Mouse (Mus musculus): ENCODE results near the gene Cox5a. TPM values are rescaled to one million over a fixed set of nuclear protein-coding genes. Genes with fewer than 3 reads are reported as not detected.

The Cox5a gene
- polyA plus RNA-seq, 1 experiment = 135 TPM

GRCm38 (mm10) chr9:57568500-57568899, 47.4 kb downstream of the Cox5a start:
- no peak overlapping the region for H3K4me3 ChIP-seq (ENCODE audit: extremely low read depth, insufficient read depth, insufficient read length)
- no peak for TF ChIP-seq POLR2A (IDR thresholded peaks at IDR 0.05; ENCODE audit: low read depth, low read length)
- TF ChIP-seq CTCF (IDR thresholded peaks at IDR 0.05; ENCODE audit: extremely low read depth, insufficient read depth, insufficient read length, insufficient replicate concordance) = no peak
- DNase-seq (ENCODE audit: low read depth in 1 of 2, low spot score in 2 of 2) = no peak
- H3K27ac ChIP-seq (ENCODE audit: insufficient read depth, low read length) = no peak overlapping the region
- H3K4me1 ChIP-seq (ENCODE audit: control insufficient read depth, insufficient read depth, insufficient read length) = peaks cover 5% of the 10 kb centered on the region; the same call in 1 of the 2 replicates
- H3K36me3 ChIP-seq (ENCODE audit: control insufficient read depth, insufficient read depth, low read length) = peaks cover 6% of the 10 kb centered on the region
- no peaks in the 10 kb centered on the region for H3K27me3 ChIP-seq (ENCODE audit: control insufficient read depth, insufficient read depth, low read length)
- 97% methylated on average over 6 of the region's 6 CpGs for WGBS

GRCm38 (mm10) chr9:57574397-57574796, 53.3 kb downstream of the Cox5a start:
- no peak for DNase-seq (ENCODE audit: low read depth in 1 of 2, low spot score in 2 of 2)
- Histone ChIP-seq H3K36me3 (ENCODE audit: control insufficient read depth, insufficient read depth, low read length) (peaks cover 19% of the 10 kb centered on the region), H3K27me3 (ENCODE audit: control insufficient read depth, insufficient read depth, low read length) (no peaks in the 10 kb centered on the region), H3K27ac (ENCODE audit: insufficient read depth, low read length) (no peak overlapping the region), H3K4me3 (ENCODE audit: extremely low read depth, insufficient read depth, insufficient read length) (no peak overlapping the region), H3K4me1 (ENCODE audit: control insufficient read depth, insufficient read depth, insufficient read length) (no peaks in the 10 kb centered on the region)
- TF ChIP-seq CTCF (IDR thresholded peaks at IDR 0.05; ENCODE audit: extremely low read depth, insufficient read depth, insufficient read length, insufficient replicate concordance) (no peak), POLR2A (IDR thresholded peaks at IDR 0.05; ENCODE audit: low read depth, low read length) (no peak)

- Histone ChIP-seq H3K36me3 (ENCODE audit: control insufficient read depth, insufficient read depth, low read length) (peaks cover 22% of the 10 kb centered on the region), H3K27ac (ENCODE audit: insufficient read depth, low read length) (no peak overlapping the region), H3K4me3 (ENCODE audit: extremely low read depth, insufficient read depth, insufficient read length) (no peak overlapping the region), H3K4me1 (ENCODE audit: control insufficient read depth, insufficient read depth, insufficient read length) (no peaks in the 10 kb centered on the region), H3K27me3 (ENCODE audit: control insufficient read depth, insufficient read depth, low read length) (no peaks in the 10 kb centered on the region)
- no peak for TF ChIP-seq CTCF (IDR thresholded peaks at IDR 0.05; ENCODE audit: extremely low read depth, insufficient read depth, insufficient read length, insufficient replicate concordance)
- TF ChIP-seq POLR2A (IDR thresholded peaks at IDR 0.05; ENCODE audit: low read depth, low read length) = no peak
- 87% methylated on average over 3 of the region's 3 CpGs for WGBS
- DNase-seq (ENCODE audit: low read depth in 1 of 2, low spot score in 2 of 2) = no peak
Measured at GRCm38 (mm10) chr9:57575577-57575976, 54.5 kb downstream of the Cox5a start.

GRCm38 (mm10) chr9:57577144-57577849, 56.2 kb downstream of the Cox5a start:
- peaks cover 37% of the 10 kb centered on the region for H3K36me3 ChIP-seq (ENCODE audit: control insufficient read depth, insufficient read depth, low read length)
- WGBS = 35% methylated on average over 6 of the region's 6 CpGs
- H3K27ac ChIP-seq (ENCODE audit: insufficient read depth, low read length) = no peak overlapping the region; the same call in 1 of the 2 replicates
- H3K27me3 ChIP-seq (ENCODE audit: control insufficient read depth, insufficient read depth, low read length) = no peaks in the 10 kb centered on the region
- TF ChIP-seq CTCF (IDR thresholded peaks at IDR 0.05; ENCODE audit: extremely low read depth, insufficient read depth, insufficient read length, insufficient replicate concordance) (no peak), POLR2A (IDR thresholded peaks at IDR 0.05; ENCODE audit: low read depth, low read length) (no peak)
- no peak overlapping the region for H3K4me3 ChIP-seq (ENCODE audit: extremely low read depth, insufficient read depth, insufficient read length)
- DNase-seq (ENCODE audit: low read depth in 1 of 2, low spot score in 2 of 2) = no peak
- no peaks in the 10 kb centered on the region for H3K4me1 ChIP-seq (ENCODE audit: control insufficient read depth, insufficient read depth, insufficient read length)

Other genes starting within 250 kb of the Cox5a start
- 53.8 and 67.0 TPM in 2 replicates for gene Ppcdc, start 81.2 kb upstream of the Cox5a start, polyA plus RNA-seq (2012; rRNA removed)
- gene Scamp5, start 53.2 kb upstream of the Cox5a start, polyA plus RNA-seq (2012; rRNA removed) = 12.4 and 19.3 TPM in 2 replicates
- 0.22 and 0.33 TPM in 2 replicates for gene Rpp25, start 17.2 kb upstream of the Cox5a start, polyA plus RNA-seq (2012; rRNA removed)
- 4.1 and 14.5 TPM in 2 replicates for gene Fam219b, start 16.3 kb downstream of the Cox5a start, polyA plus RNA-seq (2012; rRNA removed)
- 13.0 and 16.7 TPM in 2 replicates for gene Mpi, start 31.5 kb downstream of the Cox5a start, polyA plus RNA-seq (2012; rRNA removed)
- gene Scamp2, start 39.7 kb downstream of the Cox5a start, polyA plus RNA-seq (2012; rRNA removed) = 79.2 and 88.4 TPM in 2 replicates
- 44.5 and 47.6 TPM in 2 replicates for gene Ulk3, start 68.2 kb downstream of the Cox5a start, polyA plus RNA-seq (2012; rRNA removed)
- gene Cplx3, start 85.0 kb downstream of the Cox5a start, polyA plus RNA-seq (2012; rRNA removed) = not detected in 2 replicates
- gene Lman1l, start 99.5 kb downstream of the Cox5a start, polyA plus RNA-seq (2012; rRNA removed) = 0.09 and 0.16 TPM in 2 replicates
- 233 and 265 TPM in 2 replicates for gene Csk, start 132.4 kb downstream of the Cox5a start, polyA plus RNA-seq (2012; rRNA removed)
- gene Cyp1a2, start 162.4 kb downstream of the Cox5a start, polyA plus RNA-seq (2012; rRNA removed) = not detected in 2 replicates
- gene Cyp1a1, start 166.7 kb downstream of the Cox5a start, polyA plus RNA-seq (2012; rRNA removed) = 0.13 and 0.15 TPM in 2 replicates
- gene Edc3, start 187.3 kb downstream of the Cox5a start, polyA plus RNA-seq (2012; rRNA removed) = 9.9 and 11.2 TPM in 2 replicates
- gene Clk3, start 244.6 kb downstream of the Cox5a start, polyA plus RNA-seq (2012; rRNA removed) = 99.1 and 117 TPM in 2 replicates